Mouse (Mus musculus) hindbrain, embryonic 16.5 days (tissue): ENCODE measurements around the gene Rnf169. TPM values are rescaled to one million over a fixed set of nuclear protein-coding genes. Genes with fewer than 3 reads are reported as not detected.
A peak's percentile ranks its signal among the peaks of the same experiment; 100 is the strongest.

Experiments
- ATAC-seq: fragments of 200-750 bp; cut with Nextera tagmentation; 2 replicates; pipeline ENCODE4 v1.8.0; 2017; ENCODE audit warnings: moderate TSS enrichment, moderate library complexity
- H3K27ac ChIP-seq: fragments of 300-500 bp; sonication (generic); 2 replicates; pipeline ENCODE4 v1.5.1; 2014; ENCODE audit warnings: low read depth, mild to moderate bottlenecking, control low read depth, low read length, moderate library complexity
- H3K27me3 ChIP-seq: fragments of 300-500 bp; sonication (generic); replicated peaks from 2 replicates; pipeline ENCODE4 v1.6.1; 2014; ENCODE audit warnings: low read length; ENCODE audit not compliant: control insufficient read depth, insufficient read depth
- H3K36me3 ChIP-seq: fragments of 300-500 bp; sonication (generic); 2 replicates; pipeline ENCODE4 v1.6.1; 2014; ENCODE audit warnings: mild to moderate bottlenecking, low read length, moderate library complexity, mixed read lengths; ENCODE audit not compliant: control insufficient read depth, insufficient read depth
- H3K4me1 ChIP-seq: fragments of 300-500 bp; sonication (generic); 2 replicates; pipeline ENCODE4 v1.6.1; 2014; ENCODE audit warnings: low read depth, low read length; ENCODE audit not compliant: control insufficient read depth, insufficient read depth
- H3K4me2 ChIP-seq: fragments of 300-500 bp; sonication (generic); 2 replicates; pipeline ENCODE4 v1.6.1; 2014; ENCODE audit warnings: mild to moderate bottlenecking, low read length, control low read depth, moderate library complexity
- H3K4me3 ChIP-seq: fragments of 300-500 bp; sonication (generic); 2 replicates; pipeline ENCODE4 v1.5.1; 2014; ENCODE audit warnings: mild to moderate bottlenecking, low read length, control low read depth, moderate library complexity
- H3K9ac ChIP-seq: fragments of 300-500 bp; sonication (generic); 2 replicates; pipeline ENCODE4 v1.6.1; 2014; ENCODE audit warnings: low read depth, mild to moderate bottlenecking, control low read depth, low read length, moderate library complexity
- H3K9me3 ChIP-seq: fragments of 300-500 bp; sonication (generic); 2 replicates; pipeline ENCODE4 v1.6.1; 2014; ENCODE audit warnings: mild to moderate bottlenecking, low read length, moderate library complexity; ENCODE audit not compliant: control insufficient read depth
- WGBS: fragments of 180-500 bp; shearing (Covaris S2); extraction: QIAGEN DNeasy Blood & Tissue Kit; methylation state at CpG from one replicate; pipeline ENCODE4 v1.1.7; 2014; 5-methylcytosine and 5-hydroxymethylcytosine counted together
- polyA plus RNA-seq: library from polyadenylated mRNA; unstranded; fragments of >200 nt; fragmentation: Nextera tagmentation; extraction: Ambion mirVana; gene quantifications from 2 replicates; pipeline ENCODE4 v1.2.1, GENCODE M21; 2015

Gene Rnf169
- polyA plus RNA-seq, 1 experiment from 2014 or later, result 4.1 TPM

- H3K36me3 ChIP-seq, result no peaks in the 10 kb centered on the region
- no peaks in the 10 kb centered on the region for H3K9me3 ChIP-seq
- H3K4me3 ChIP-seq, result no peak overlapping the region
- ATAC-seq, result peak; percentile 78
- 4% methylated on average over 3 of the region's 3 CpGs for WGBS
- peaks cover 5% of the 10 kb centered on the region; the same call in 1 of the 2 replicates for H3K4me1 ChIP-seq
- no peak overlapping the region for H3K27ac ChIP-seq
- no peak overlapping the region for H3K9ac ChIP-seq
- H3K4me2 ChIP-seq, result no peak overlapping the region
- H3K27me3 ChIP-seq, result no peaks in the 10 kb centered on the region
Measured at GRCm38 (mm10) chr7:99876345-99876744, 103.9 kb downstream of the Rnf169 start.

DNA sequence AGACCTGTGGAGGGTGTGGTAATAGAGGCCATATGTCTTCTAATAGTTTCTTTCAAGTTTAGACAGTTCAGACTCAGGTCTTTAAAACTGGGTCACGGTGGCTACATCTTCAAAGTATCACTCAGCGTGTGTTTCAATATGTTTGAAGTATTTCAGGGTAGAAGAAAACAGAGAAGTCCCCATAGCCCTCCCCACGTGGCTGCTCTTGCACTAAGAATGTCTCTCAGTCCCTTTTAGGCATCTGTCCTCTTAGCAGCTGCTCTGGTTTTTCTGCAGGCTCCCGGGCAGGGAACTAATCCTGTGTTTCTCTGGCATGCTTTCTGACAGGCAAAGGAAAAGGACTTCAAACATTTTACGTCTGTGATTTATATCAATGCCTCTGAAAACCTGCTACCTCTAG, 104.4 kb downstream of the Rnf169 start:
- H3K27ac ChIP-seq, result no peak overlapping the region
- H3K27me3 ChIP-seq, result no peaks in the 10 kb centered on the region
- 51% methylated on average over 5 of the region's 5 CpGs for WGBS
- H3K4me1 ChIP-seq, result peaks cover 5% of the 10 kb centered on the region; the same call in 1 of the 2 replicates
- H3K9me3 ChIP-seq, result no peaks in the 10 kb centered on the region
- no peaks in the 10 kb centered on the region for H3K36me3 ChIP-seq
- ATAC-seq, result no peak; the same call in 1 of the 2 replicates
- H3K4me3 ChIP-seq, result no peak overlapping the region
- H3K9ac ChIP-seq, result no peak overlapping the region
- H3K4me2 ChIP-seq, result no peak overlapping the region

DNA sequence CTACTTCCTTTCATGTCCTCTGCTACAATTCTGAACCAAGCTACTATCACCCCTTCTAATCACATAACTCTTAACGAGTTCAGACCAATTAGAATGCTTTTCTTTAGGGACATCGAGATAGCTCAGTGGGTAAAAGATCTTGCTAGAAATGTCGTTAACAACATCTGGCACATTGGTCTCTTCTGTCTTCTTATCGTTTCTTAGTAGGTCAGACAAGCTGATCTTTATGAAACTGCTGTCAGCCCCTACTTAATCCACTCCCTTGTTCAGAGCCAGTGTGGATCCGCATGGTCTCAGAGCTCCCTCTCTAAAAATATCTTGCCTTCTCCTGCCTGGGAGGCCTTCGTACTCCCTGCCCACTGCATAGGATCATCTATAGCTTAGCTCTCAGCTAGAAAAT, 106.3 kb downstream of the Rnf169 start:
- Histone ChIP-seq H3K4me2 (no peak overlapping the region), H3K36me3 (no peaks in the 10 kb centered on the region), H3K27ac (no peak overlapping the region), H3K27me3 (no peaks in the 10 kb centered on the region), H3K9me3 (no peaks in the 10 kb centered on the region), H3K9ac (no peak overlapping the region), H3K4me3 (no peak overlapping the region), H3K4me1 (peaks cover 5% of the 10 kb centered on the region; the same call in 1 of the 2 replicates)
- WGBS, result 71% methylated on average over 6 of the region's 6 CpGs
- ATAC-seq, result no peak

Other genes starting within 250 kb of the Rnf169 start
- not detected in 2 replicates for gene Olfr521, start 216.9 kb downstream of the Rnf169 start, polyA plus RNA-seq
- 2.3 and 2.8 TPM in 2 replicates for gene Neu3, start 152.0 kb downstream of the Rnf169 start, polyA plus RNA-seq
- 0.81 and 1.2 TPM in 2 replicates for gene Xrra1, start 121.3 kb downstream of the Rnf169 start, polyA plus RNA-seq
- gene Spcs2, start 117.0 kb downstream of the Rnf169 start, polyA plus RNA-seq, result 286 and 290 TPM in 2 replicates
- 0.88 and 1.1 TPM in 2 replicates for gene Chrdl2, start 25.7 kb upstream of the Rnf169 start, polyA plus RNA-seq
- gene Pold3, start 141.1 kb upstream of the Rnf169 start, polyA plus RNA-seq, result 45.4 and 47.0 TPM in 2 replicates
- 18.3 and 19.5 TPM in 2 replicates for gene Lipt2, start 178.8 kb upstream of the Rnf169 start, polyA plus RNA-seq
- 0.31 and 0.67 TPM in 2 replicates for gene Kcne3, start 196.1 kb upstream of the Rnf169 start, polyA plus RNA-seq
- 29.2 and 33.7 TPM in 2 replicates for gene Pgm2l1, start 246.9 kb upstream of the Rnf169 start, polyA plus RNA-seq